Mouse (Mus musculus): Measurements from ENCODE around the gene Tex52. TPM values are rescaled to one million over a fixed set of nuclear protein-coding genes. Genes with fewer than 3 reads are reported as not detected.

The Tex52 gene
- polyA plus RNA-seq, 1 experiment = 0.21 TPM

DNA sequence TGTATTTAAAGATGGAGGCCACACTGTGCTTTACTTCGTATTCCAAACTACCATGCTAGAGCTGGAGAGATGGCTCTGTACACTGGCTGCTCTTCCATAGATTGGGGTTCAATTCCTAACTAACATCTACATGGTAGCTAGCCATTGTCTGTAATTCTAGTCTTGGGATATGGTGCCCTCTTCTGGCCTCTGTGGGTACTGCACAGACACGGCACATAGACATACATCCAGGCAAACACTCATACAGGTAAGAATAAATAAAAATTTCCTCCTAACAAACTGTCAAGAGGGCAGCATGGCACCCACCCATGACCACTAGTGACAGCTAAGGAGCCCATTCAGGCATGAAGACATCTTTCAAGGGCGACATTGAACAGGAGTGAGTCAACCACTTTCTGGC is 35.9 kb downstream of the Tex52 start:
- TF ChIP-seq MAX (IDR thresholded peaks at IDR 0.05) = no peak
- peak; percentile 55 for TF ChIP-seq CTCF (IDR thresholded peaks at IDR 0.05; ENCODE audit: control insufficient read depth, insufficient read depth, insufficient read length)
- no peaks in the 10 kb centered on the region for H3K79me3 ChIP-seq (ENCODE audit: low read depth)
- no peaks in the 10 kb centered on the region for H3K79me2 ChIP-seq (ENCODE audit: control insufficient read depth, insufficient read depth)
- no peak overlapping the region for H3ac ChIP-seq (ENCODE audit: control insufficient read depth, insufficient read length, low read depth)
- no peak overlapping the region for H3K4me3 ChIP-seq (ENCODE audit: insufficient read depth, poor library complexity, severe bottlenecking)
- H3K27me3 ChIP-seq (ENCODE audit: control insufficient read depth, insufficient read depth, insufficient read length) = no peaks in the 10 kb centered on the region
- H3K36me3 ChIP-seq (ENCODE audit: control insufficient read depth, insufficient read depth) = peaks cover 56% of the 10 kb centered on the region

GRCm38 (mm10) chr6:128416169-128416568 is 40.9 kb downstream of the Tex52 start:
- no peaks in the 10 kb centered on the region for H3K27me3 ChIP-seq (ENCODE audit: control insufficient read depth, insufficient read depth, insufficient read length)
- TF ChIP-seq FOSL1 (IDR thresholded peaks at IDR 0.05; ENCODE audit: insufficient read depth, low read length, poor library complexity, severe bottlenecking) = no peak
- peaks cover 41% of the 10 kb centered on the region for H3K79me2 ChIP-seq (ENCODE audit: control insufficient read depth, insufficient read depth)
- H3K36me3 ChIP-seq (ENCODE audit: control insufficient read depth, insufficient read depth) = peaks cover 32% of the 10 kb centered on the region
- no peak overlapping the region for H3ac ChIP-seq (ENCODE audit: control insufficient read depth, insufficient read length, low read depth)
- H3K4me3 ChIP-seq (ENCODE audit: insufficient read depth, poor library complexity, severe bottlenecking) = no peak overlapping the region
- peaks cover 21% of the 10 kb centered on the region for H3K79me3 ChIP-seq (ENCODE audit: low read depth)

DNA sequence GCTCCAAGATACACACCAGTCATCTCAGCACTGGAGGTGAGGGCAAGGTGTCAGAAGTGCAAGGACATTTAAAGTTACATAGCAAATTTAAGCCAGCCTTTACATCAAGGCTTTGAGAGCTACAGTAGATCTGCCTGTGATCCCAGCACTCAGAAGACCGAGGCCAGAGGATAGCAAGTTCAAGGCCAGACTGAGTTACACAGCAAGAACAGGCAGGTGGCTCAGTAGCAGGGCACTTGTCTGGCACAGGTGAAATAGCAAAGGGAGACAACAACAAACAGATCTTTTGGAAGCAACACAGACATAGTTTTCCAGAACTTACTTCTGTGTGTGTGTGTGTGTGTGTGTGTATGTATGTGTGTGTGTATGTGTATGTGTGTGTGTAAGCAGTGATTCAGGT is 42.8 kb downstream of the Tex52 start:
- TF ChIP-seq CEBPB (IDR thresholded peaks at IDR 0.05; ENCODE audit: low read depth) (no peak), MAX (IDR thresholded peaks at IDR 0.05) (no peak), CTCF (IDR thresholded peaks at IDR 0.05; ENCODE audit: control insufficient read depth, insufficient read depth, insufficient read length) (no peak), USF1 (IDR thresholded peaks at IDR 0.05; ENCODE audit: low read depth) (no peak), MYOG (IDR thresholded peaks at IDR 0.05; ENCODE audit: control insufficient read depth, extremely low read depth, insufficient read length) (no peak), MYOD1 (IDR thresholded peaks at IDR 0.05; ENCODE audit: control insufficient read depth, insufficient read length, low read depth) (no peak), FOSL1 (IDR thresholded peaks at IDR 0.05; ENCODE audit: insufficient read depth, low read length, poor library complexity, severe bottlenecking) (no peak)
- Histone ChIP-seq H3ac (ENCODE audit: control insufficient read depth, insufficient read length, low read depth) (no peak overlapping the region), H3K27me3 (ENCODE audit: control insufficient read depth, insufficient read depth, insufficient read length) (no peaks in the 10 kb centered on the region), H3K79me2 (ENCODE audit: control insufficient read depth, insufficient read depth) (peaks cover 59% of the 10 kb centered on the region), H3K4me3 (ENCODE audit: insufficient read depth, poor library complexity, severe bottlenecking) (no peak overlapping the region), H3K36me3 (ENCODE audit: control insufficient read depth, insufficient read depth) (peaks cover 15% of the 10 kb centered on the region), H3K79me3 (ENCODE audit: low read depth) (peaks cover 33% of the 10 kb centered on the region)

DNA sequence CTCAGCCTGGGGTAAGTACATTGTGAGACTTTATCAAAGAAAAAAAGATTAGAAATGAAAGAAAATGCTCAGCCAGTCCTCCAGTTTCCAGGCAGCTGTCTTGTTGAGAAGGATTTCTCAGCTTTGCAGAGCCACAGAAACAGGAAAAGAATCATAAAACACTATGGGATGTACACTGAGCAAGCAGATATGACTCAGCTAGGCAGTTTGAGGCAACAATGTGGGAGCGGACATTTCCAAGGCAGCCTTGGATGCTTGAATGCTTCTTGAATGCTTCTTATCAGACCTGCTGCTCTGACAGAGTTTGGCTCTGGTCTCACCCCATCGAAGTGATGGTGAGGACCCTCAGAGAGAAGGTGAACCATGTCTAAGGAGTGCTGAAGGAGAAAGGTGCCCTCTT is 45.8 kb downstream of the Tex52 start:
- H3K79me3 ChIP-seq (ENCODE audit: low read depth) = peaks cover 39% of the 10 kb centered on the region
- peaks cover 73% of the 10 kb centered on the region for H3K79me2 ChIP-seq (ENCODE audit: control insufficient read depth, insufficient read depth)
- H3K36me3 ChIP-seq (ENCODE audit: control insufficient read depth, insufficient read depth) = peaks cover 14% of the 10 kb centered on the region
- no peaks in the 10 kb centered on the region for H3K27me3 ChIP-seq (ENCODE audit: control insufficient read depth, insufficient read depth, insufficient read length)
- TF ChIP-seq MYOD1 (IDR thresholded peaks at IDR 0.05; ENCODE audit: control insufficient read depth, insufficient read length, low read depth) (peak; percentile 11), MAX (IDR thresholded peaks at IDR 0.05) (no peak)
- peak overlapping the region; percentile 62 for H3ac ChIP-seq (ENCODE audit: control insufficient read depth, insufficient read length, low read depth)
- no peak overlapping the region for H3K4me3 ChIP-seq (ENCODE audit: insufficient read depth, poor library complexity, severe bottlenecking)

DNA sequence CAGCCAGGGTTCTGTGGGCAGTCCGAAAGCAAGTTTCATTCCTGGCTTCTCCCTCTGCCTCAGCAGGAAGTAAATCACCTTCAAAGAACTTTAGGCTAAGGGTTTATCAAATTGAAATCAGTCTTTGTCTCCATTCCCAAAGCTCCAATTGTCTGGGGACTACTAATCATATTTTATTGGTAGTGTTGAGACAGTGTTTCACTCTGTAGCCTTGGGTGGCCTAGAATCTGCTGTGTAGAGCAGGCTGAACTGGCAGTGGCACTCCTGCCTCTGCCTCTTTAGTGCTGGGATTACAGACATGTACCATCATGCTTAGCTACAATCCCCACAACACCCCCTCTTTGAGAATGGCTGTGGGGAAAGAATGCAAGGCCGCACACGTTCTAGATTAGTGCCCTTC is 46.2 kb downstream of the Tex52 start:
- Histone ChIP-seq H3K79me3 (ENCODE audit: low read depth) (peaks cover 39% of the 10 kb centered on the region), H3K4me3 (ENCODE audit: insufficient read depth, poor library complexity, severe bottlenecking) (no peak overlapping the region), H3K27me3 (ENCODE audit: control insufficient read depth, insufficient read depth, insufficient read length) (no peaks in the 10 kb centered on the region), H3ac (ENCODE audit: control insufficient read depth, insufficient read length, low read depth) (peak overlapping the region; percentile 62), H3K79me2 (ENCODE audit: control insufficient read depth, insufficient read depth) (peaks cover 73% of the 10 kb centered on the region), H3K36me3 (ENCODE audit: control insufficient read depth, insufficient read depth) (peaks cover 11% of the 10 kb centered on the region)
- TF ChIP-seq MYOD1 (IDR thresholded peaks at IDR 0.05; ENCODE audit: control insufficient read depth, insufficient read length, low read depth) (no peak), USF1 (IDR thresholded peaks at IDR 0.05; ENCODE audit: low read depth) (no peak), CEBPB (IDR thresholded peaks at IDR 0.05; ENCODE audit: low read depth) (no peak), CTCF (IDR thresholded peaks at IDR 0.05; ENCODE audit: control insufficient read depth, insufficient read depth, insufficient read length) (no peak), MYOG (IDR thresholded peaks at IDR 0.05; ENCODE audit: control insufficient read depth, extremely low read depth, insufficient read length) (no peak), MAX (IDR thresholded peaks at IDR 0.05) (no peak), FOSL1 (IDR thresholded peaks at IDR 0.05; ENCODE audit: insufficient read depth, low read length, poor library complexity, severe bottlenecking) (no peak)

DNA sequence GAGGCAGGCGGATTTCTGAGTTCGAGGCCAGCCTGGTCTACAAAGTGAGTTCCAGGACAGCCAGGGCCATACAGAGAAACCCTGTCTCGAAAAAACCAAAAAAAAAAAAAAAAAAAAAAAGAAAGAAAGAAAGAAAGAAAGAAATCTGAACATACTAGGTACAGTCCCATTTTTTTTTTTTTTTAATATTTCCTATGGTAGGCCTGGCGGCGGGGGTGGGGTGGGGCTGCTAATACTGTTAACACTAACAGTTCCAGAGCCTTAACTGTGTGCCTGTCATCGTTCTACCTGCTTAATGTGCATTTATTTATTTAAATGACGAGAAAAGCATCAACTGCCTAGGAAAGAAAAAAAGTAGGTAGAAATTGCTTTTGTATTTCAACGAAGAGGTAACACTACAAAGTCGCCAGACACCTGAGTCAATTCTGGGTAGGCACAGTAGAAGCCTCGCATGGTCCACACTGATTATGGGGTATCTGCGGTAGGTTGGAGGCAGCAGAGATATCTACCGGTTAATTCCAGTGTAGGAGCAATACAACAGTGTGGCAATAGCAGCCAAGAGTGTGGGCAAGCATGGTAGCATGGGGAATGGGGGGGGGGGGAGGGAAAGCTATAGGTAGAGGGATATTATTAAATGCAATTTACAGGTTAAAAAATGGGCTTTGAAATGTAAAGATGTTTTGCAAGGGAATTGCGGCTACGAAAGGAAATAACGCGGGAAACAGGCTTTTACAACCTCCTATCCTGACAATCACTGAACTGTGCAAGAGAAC is 48.4 kb downstream of the Tex52 start:
- Histone ChIP-seq H3K79me2 (ENCODE audit: control insufficient read depth, insufficient read depth) (peaks cover 52% of the 10 kb centered on the region), H3K4me3 (ENCODE audit: insufficient read depth, poor library complexity, severe bottlenecking) (peak overlapping the region; percentile 61), H3K36me3 (ENCODE audit: control insufficient read depth, insufficient read depth) (peaks cover 8% of the 10 kb centered on the region), H3K79me3 (ENCODE audit: low read depth) (peaks cover 29% of the 10 kb centered on the region), H3ac (ENCODE audit: control insufficient read depth, insufficient read length, low read depth) (peak overlapping the region; percentile 6), H3K27me3 (ENCODE audit: control insufficient read depth, insufficient read depth, insufficient read length) (no peaks in the 10 kb centered on the region)
- TF ChIP-seq CEBPB (IDR thresholded peaks at IDR 0.05; ENCODE audit: low read depth) (no peak), CTCF (IDR thresholded peaks at IDR 0.05; ENCODE audit: control insufficient read depth, insufficient read depth, insufficient read length) (no peak), MYOG (IDR thresholded peaks at IDR 0.05; ENCODE audit: control insufficient read depth, extremely low read depth, insufficient read length) (no peak), FOSL1 (IDR thresholded peaks at IDR 0.05; ENCODE audit: insufficient read depth, low read length, poor library complexity, severe bottlenecking) (no peak), USF1 (IDR thresholded peaks at IDR 0.05; ENCODE audit: low read depth) (no peak), MAX (IDR thresholded peaks at IDR 0.05) (no peak), MYOD1 (IDR thresholded peaks at IDR 0.05; ENCODE audit: control insufficient read depth, insufficient read length, low read depth) (no peak)
